Mouse (Mus musculus) forebrain, embryonic 16.5 days (tissue): ENCODE data around the gene Camk2b. TPM values are rescaled to one million over a fixed set of nuclear protein-coding genes. Genes with fewer than 3 reads are reported as not detected.
A peak's percentile ranks its signal among the peaks of the same experiment; 100 is the strongest.
"Not testable (repeated sequence)": the region's sequence is repeated elsewhere in the genome, so short reads cannot be mapped to it uniquely, and the experiment has no call there.

Source experiments
- ATAC-seq: fragments of 200-750 bp; cut with Nextera tagmentation; 2 replicates; pipeline ENCODE4 v1.8.0; 2017; ENCODE audit warnings: mild to moderate bottlenecking, moderate library complexity
- H3K27ac ChIP-seq: fragments of 300-500 bp; sonication (generic); 2 replicates; pipeline ENCODE4 v1.5.1; 2014; ENCODE audit warnings: low read length, control low read depth
- H3K27me3 ChIP-seq: fragments of 300-500 bp; sonication (generic); replicated peaks from 2 replicates; pipeline ENCODE4 v1.6.1; 2014; ENCODE audit warnings: low read length; ENCODE audit not compliant: control insufficient read depth, insufficient read depth
- H3K36me3 ChIP-seq: fragments of 300-500 bp; sonication (generic); 2 replicates; pipeline ENCODE4 v1.6.1; 2014; ENCODE audit not compliant: control insufficient read depth, insufficient read depth
- H3K4me1 ChIP-seq: fragments of 300-500 bp; sonication (generic); replicated peaks from 2 replicates; pipeline ENCODE4 v1.6.1; 2014; ENCODE audit warnings: low read length; ENCODE audit not compliant: control insufficient read depth, insufficient read depth
- H3K4me2 ChIP-seq: fragments of 300-500 bp; sonication (generic); 2 replicates; pipeline ENCODE4 v1.6.1; 2014; ENCODE audit warnings: mild to moderate bottlenecking, low read length, control low read depth
- H3K4me3 ChIP-seq: fragments of 300-500 bp; sonication (generic); replicated peaks from 2 replicates; pipeline ENCODE4 v1.5.1; 2014; ENCODE audit warnings: mild to moderate bottlenecking, low read length, control low read depth
- H3K9ac ChIP-seq: fragments of 300-500 bp; sonication (generic); replicated peaks from 2 replicates; pipeline ENCODE4 v1.6.1; 2014; ENCODE audit warnings: low read depth, low read length, control low read depth
- H3K9me3 ChIP-seq: fragments of 300-500 bp; sonication (generic); 2 replicates; pipeline ENCODE4 v1.6.1; 2016; ENCODE audit warnings: low read length; ENCODE audit not compliant: control insufficient read depth
- WGBS: fragments of 180-500 bp; shearing (Covaris S2); extraction: QIAGEN DNeasy Blood & Tissue Kit; methylation state at CpG from one replicate; pipeline ENCODE4 v1.1.7; 2014; 5-methylcytosine and 5-hydroxymethylcytosine counted together
- polyA plus RNA-seq: library from polyadenylated mRNA; unstranded; fragments of >200 nt; fragmentation: Nextera tagmentation; extraction: Ambion mirVana; gene quantifications from 2 replicates; pipeline ENCODE4 v1.2.1, GENCODE M21; 2015

Camk2b gene
- polyA plus RNA-seq: 163 and 171 TPM in 2 replicates

GRCm38 (mm10) chr11:6066176-6066575, at the start of gene Camk2b:
Camk2b (minus strand) TSS chr11:6066362.
- no peaks in the 10 kb centered on the region for H3K36me3 ChIP-seq
- H3K4me1 ChIP-seq: peaks cover 36% of the 10 kb centered on the region
- no peaks in the 10 kb centered on the region for H3K9me3 ChIP-seq
- peak within 1 kb of the TSS; percentile 59 for H3K4me2 ChIP-seq
- H3K27me3 ChIP-seq: peaks cover 32% of the 10 kb centered on the region
- H3K4me3 ChIP-seq: peak within 1 kb of the TSS; percentile 65
- ATAC-seq: no peak
- 11% methylated on average over 6 of the region's 6 CpGs for WGBS
- H3K9ac ChIP-seq: peak within 1 kb of the TSS; percentile 83
- peak within 1 kb of the TSS; percentile 84 for H3K27ac ChIP-seq

DNA sequence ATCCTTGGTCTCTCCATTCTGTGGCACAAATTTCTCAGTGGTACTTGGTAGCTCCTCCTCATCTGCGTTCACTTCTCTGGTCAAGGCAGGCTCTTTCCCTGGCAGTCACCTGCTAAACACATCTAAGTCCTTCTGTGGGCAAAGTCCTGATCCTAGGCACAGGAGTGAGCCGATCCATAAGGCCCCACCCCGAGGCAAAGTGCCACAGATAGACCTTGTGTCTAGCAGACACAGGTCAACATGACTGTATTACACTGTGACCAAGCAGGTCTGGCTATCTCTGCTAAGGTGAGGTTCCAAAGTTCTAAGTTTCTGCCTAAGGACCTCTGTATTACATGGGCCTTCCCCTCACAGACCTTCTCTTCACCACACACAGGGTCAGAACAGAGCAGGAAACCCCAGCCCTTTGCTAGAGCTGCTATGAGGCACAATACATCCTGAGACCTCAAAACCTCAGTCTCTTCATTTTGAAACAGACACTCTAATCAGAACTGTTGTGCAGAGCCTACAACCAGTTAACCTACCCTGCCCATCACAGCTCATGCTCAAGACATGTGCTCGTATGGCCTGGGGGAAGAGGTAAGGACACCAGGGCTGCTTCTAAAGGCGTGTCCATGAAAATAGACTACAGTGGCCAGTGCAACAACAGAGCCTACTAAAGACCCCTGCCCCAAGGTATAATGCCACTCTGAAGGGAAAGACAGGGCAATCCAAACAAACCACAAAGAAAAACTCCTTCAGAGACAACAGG, 45.7 kb upstream of the Camk2b start:
- Histone ChIP-seq H3K4me2 (no peak overlapping the region), H3K27me3 (no peaks in the 10 kb centered on the region), H3K27ac (no peak overlapping the region), H3K36me3 (peaks cover 19% of the 10 kb centered on the region), H3K4me1 (0 out of 2 replicates have a peak, but pooled peaks cover 2% of the 10 kb centered on the region), H3K4me3 (no peak overlapping the region), H3K9ac (no peak overlapping the region), H3K9me3 (no peaks in the 10 kb centered on the region)
- WGBS: 95% methylated on average over 5 of the region's 5 CpGs
- no peak for ATAC-seq

DNA sequence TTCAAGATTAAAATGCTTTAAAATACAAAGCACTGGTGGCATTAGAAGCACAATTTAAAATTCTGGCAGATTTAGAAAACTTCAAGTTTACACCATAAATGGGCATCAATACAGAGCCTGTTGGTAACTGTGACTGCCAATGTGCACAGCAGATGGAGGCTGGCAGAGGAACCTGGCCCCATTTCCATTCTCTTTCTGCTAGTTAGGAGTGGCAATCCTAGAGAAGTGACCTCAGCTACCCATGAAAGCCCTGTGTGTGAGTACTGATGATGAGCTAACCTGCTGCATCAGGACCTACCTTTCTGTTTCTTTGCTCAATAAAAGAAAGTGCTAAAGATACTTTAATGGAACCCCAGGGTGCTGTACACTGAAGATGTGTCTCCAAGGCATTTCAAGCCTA, 43.8 kb upstream of the Camk2b start:
- Histone ChIP-seq H3K9me3 (no peaks in the 10 kb centered on the region), H3K9ac (no peak overlapping the region), H3K27me3 (no peaks in the 10 kb centered on the region), H3K4me3 (no peak overlapping the region), H3K27ac (peak overlapping the region; percentile 5; the same call in 1 of the 2 replicates), H3K36me3 (peaks cover 23% of the 10 kb centered on the region), H3K4me2 (no peak overlapping the region), H3K4me1 (0 out of 2 replicates have a peak, but pooled peaks cover 2% of the 10 kb centered on the region)
- ATAC-seq: peak; percentile 70

DNA sequence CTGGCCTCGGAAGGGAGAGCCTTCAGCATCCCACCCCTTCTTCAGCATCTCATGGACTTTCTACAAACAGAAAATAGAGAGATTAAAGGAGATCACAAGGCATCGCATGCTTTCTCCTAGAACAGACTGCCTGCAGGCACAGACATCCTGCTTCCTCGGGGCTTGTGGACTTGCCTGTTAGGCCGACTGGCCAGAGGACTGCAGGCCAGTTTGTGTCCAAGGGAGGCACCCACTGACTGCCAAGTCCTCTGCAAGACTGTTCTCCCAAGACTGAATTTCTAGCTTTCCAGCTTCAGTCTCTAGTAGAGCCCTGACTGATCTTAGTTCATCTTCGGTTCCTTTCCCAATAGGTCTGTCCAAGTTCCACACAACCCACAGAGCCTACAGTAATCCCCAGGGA, 42.1 kb upstream of the Camk2b start:
- H3K36me3 ChIP-seq: peaks cover 23% of the 10 kb centered on the region
- H3K4me1 ChIP-seq: peaks cover 5% of the 10 kb centered on the region; the same call in 1 of the 2 replicates
- ATAC-seq: no peak
- no peak overlapping the region for H3K27ac ChIP-seq
- H3K9ac ChIP-seq: no peak overlapping the region
- H3K9me3 ChIP-seq: no peaks in the 10 kb centered on the region
- no peaks in the 10 kb centered on the region for H3K27me3 ChIP-seq
- no peak overlapping the region for H3K4me2 ChIP-seq
- WGBS: 92% methylated on average over 5 of the region's 5 CpGs
- no peak overlapping the region for H3K4me3 ChIP-seq

DNA sequence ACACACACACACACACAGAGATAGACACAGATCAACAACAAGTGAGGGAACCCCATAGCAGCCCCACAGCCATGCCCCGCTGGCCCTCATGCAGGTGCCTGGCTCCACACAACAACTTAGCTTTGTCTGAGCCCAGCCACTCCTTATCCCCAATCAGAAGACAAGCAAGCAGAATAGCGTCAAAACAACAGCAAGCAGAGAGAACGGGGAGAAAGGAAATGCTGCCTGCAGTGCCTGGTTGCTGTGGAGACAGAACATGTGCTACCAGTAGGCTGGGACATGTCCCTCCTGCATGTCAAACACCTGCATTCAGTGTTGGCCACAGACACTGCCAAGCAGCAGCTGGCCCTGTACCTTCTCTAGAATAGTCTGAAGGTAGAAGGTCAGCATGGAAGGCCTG, 41.6 kb upstream of the Camk2b start:
- no peak overlapping the region for H3K9ac ChIP-seq
- H3K27me3 ChIP-seq: no peaks in the 10 kb centered on the region
- H3K4me3 ChIP-seq: no peak overlapping the region
- 68% methylated on average over 3 of the region's 3 CpGs for WGBS
- no peaks in the 10 kb centered on the region for H3K9me3 ChIP-seq
- peaks cover 18% of the 10 kb centered on the region for H3K36me3 ChIP-seq
- no peak overlapping the region for H3K4me2 ChIP-seq
- H3K4me1 ChIP-seq: peaks cover 5% of the 10 kb centered on the region; the same call in 1 of the 2 replicates
- ATAC-seq: peak; percentile 19; the same call in 1 of the 2 replicates
- no peak overlapping the region for H3K27ac ChIP-seq

DNA sequence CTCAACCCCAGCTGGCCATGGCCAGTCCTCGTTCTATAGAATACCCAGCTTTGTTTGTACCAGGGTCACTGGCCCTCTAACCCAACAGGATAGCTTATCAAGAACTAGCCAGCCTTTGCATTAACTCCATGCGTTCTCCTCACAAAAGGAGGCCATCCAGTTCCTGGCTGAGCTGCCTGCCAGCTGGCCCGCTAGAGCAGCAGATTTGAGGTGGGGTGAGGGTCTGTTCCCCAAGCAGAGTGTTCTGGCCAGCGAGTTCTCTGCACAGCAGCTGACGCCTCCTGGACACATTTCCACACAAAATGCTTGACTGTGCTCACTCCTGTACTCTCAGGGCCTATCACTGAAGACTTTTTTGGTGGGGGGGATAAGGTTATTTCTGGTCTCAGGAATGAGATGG, 38.6 kb upstream of the Camk2b start:
- H3K27ac ChIP-seq: no peak overlapping the region
- H3K36me3 ChIP-seq: peaks cover 14% of the 10 kb centered on the region
- H3K9me3 ChIP-seq: no peaks in the 10 kb centered on the region
- H3K4me3 ChIP-seq: no peak overlapping the region
- 74% methylated on average over 5 of the region's 5 CpGs for WGBS
- no peaks in the 10 kb centered on the region for H3K27me3 ChIP-seq
- no peak; the same call in 1 of the 2 replicates for ATAC-seq
- no peak overlapping the region for H3K4me2 ChIP-seq
- H3K4me1 ChIP-seq: peaks cover 3% of the 10 kb centered on the region; the same call in 1 of the 2 replicates
- no peak overlapping the region for H3K9ac ChIP-seq

GRCm38 (mm10) chr11:6096637-6097036, 30.5 kb upstream of the Camk2b start:
- H3K4me2 ChIP-seq, ATAC-seq, H3K36me3 ChIP-seq, H3K4me3 ChIP-seq, H3K9me3 ChIP-seq, H3K4me1 ChIP-seq, H3K27ac ChIP-seq, H3K9ac ChIP-seq, H3K27me3 ChIP-seq: not testable (repeated sequence)
- WGBS: 98% methylated on average over 2 of the region's 3 CpGs

- ATAC-seq: peak; percentile 55; the same call in 1 of the 2 replicates
- no peak overlapping the region for H3K4me2 ChIP-seq
- no peak overlapping the region for H3K4me3 ChIP-seq
- no peaks in the 10 kb centered on the region for H3K9me3 ChIP-seq
- H3K36me3 ChIP-seq: no peaks in the 10 kb centered on the region
- 61% methylated on average over 4 of the region's 4 CpGs for WGBS
- H3K27me3 ChIP-seq: no peaks in the 10 kb centered on the region
- peak overlapping the region; percentile 67 for H3K27ac ChIP-seq
- H3K4me1 ChIP-seq: no peaks in the 10 kb centered on the region; the same call in 1 of the 2 replicates
- H3K9ac ChIP-seq: no peak overlapping the region
These were observed 20.8 kb upstream of the Camk2b start for GRCm38 (mm10) chr11:6086991-6087390.

- Histone ChIP-seq H3K27me3 (no peaks in the 10 kb centered on the region), H3K27ac (peak overlapping the region; percentile 75), H3K9me3 (no peaks in the 10 kb centered on the region), H3K4me2 (no peak overlapping the region), H3K4me3 (no peak overlapping the region), H3K36me3 (no peaks in the 10 kb centered on the region), H3K9ac (no peak overlapping the region), H3K4me1 (peaks cover 17% of the 10 kb centered on the region)
- peak; percentile 36; the same call in 1 of the 2 replicates for ATAC-seq
- WGBS: 53% methylated on average over 2 of the region's 2 CpGs
These were observed 12.6 kb upstream of the Camk2b start for GRCm38 (mm10) chr11:6078737-6079136.
